Mouse (Mus musculus) kidney, postnatal 4 days (tissue): ENCODE data around the gene Gm21103.
"Not testable (repeated sequence)": the region's sequence is repeated elsewhere in the genome, so short reads cannot be mapped to it uniquely, and the experiment has no call there.

Experiments
- DNase-seq, 2 experiments: peaks; one replicate each; pipeline ENCODE4 v3.0.0; 2021; ENCODE audit warnings: mixed read lengths in 2 of 2

The Gm21103 gene

GRCm38 (mm10) chr14:6304743-6305142, at the start of gene Gm21103:
TSS of gene Gm21103 (minus strand) at chr14:6304843.
- not testable (repeated sequence) for DNase-seq

DNA sequence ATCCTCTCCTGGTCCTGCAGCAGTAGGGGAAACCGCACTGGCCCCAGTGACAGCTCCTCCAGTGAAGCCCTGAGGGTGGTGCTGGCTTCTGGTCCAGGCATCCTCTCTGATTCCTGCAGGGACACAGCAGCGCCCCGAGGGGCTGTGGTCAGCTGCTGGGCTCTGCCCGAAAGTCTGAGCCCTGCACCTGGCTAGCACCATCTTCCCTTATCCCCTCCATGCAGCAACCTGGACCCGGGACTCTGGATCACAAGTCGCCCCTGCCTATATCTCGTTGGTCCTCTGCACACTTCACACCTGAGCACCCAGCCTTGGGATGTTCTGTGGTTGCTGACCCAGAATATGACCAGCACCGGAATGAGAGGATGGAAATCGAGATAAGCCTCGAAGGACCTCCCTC, 38.9 kb upstream of the Gm21103 start, which contains the start of gene Gm3618:
Gene Gm3618, minus strand, starts transcription at position 101 of the 400 bp plus-strand sequence.
- DNase-seq = not testable (repeated sequence)

DNA sequence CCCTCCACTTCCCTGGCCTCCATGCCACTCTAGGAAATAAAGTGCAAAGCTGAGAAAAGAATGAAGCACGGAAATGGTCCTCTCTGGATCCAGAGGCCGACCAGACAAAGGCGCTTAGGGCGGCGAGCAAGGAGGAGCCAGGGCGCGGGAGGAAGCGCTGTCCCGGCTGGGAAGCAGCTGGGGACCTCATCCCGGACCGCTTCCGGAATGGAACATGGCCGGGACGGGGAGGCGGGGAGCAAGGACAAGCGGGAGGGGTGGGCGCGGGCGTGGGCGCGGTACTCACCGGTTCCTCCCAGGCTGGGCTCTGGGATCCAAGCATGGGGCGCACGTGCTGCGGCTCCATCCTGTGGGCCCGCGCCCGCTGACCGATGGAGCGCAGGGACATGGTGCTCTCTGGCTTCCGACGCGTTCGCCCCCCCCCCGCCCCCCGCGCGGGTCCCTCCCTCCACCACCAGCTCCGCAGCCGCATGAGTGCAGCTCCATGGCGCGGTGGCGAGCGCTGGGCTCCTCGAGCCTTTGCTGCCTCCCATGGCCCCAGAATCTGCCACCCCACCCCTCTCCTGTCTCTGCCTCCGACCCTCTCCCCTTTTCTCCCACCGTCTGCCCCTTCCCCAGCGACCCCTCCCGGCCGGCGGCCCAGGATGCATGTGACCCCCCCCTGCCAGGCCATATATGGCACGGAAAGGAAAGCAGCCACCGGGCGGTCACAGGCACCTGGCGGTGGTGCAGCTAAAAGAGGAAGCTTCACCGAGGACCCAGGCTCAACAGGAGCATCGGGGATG, 17.5 kb downstream of the Gm21103 start, which contains the start of gene Gm3411:
Gene Gm3411, minus strand, starts transcription at position 320 of the 785 bp plus-strand sequence.
- DNase-seq = peak; percentile 70 to 80
